Mouse (Mus musculus) splenic B cell, adult 2 months (primary cell): ENCODE results near the gene Syt3.

Experiments
- DNase-seq: peaks from one replicate; pipeline ENCODE4 v3.0.0-alpha.2; 2011; ENCODE audit warnings: low read depth, low spot score
- H3K27me3 ChIP-seq: 2 replicates; pipeline ENCODE4 v1.6.1; 2012; ENCODE audit warnings: mild to moderate bottlenecking, low read length, moderate library complexity, mixed read lengths; ENCODE audit not compliant: control insufficient read depth, poor library complexity, insufficient read depth, severe bottlenecking
- H3K36me3 ChIP-seq: 2 replicates; pipeline ENCODE4 v1.6.1; 2012; ENCODE audit warnings: mild to moderate bottlenecking, low read length, moderate library complexity, mixed read lengths; ENCODE audit not compliant: control insufficient read depth, poor library complexity, insufficient read depth, severe bottlenecking

Gene Syt3

DNA sequence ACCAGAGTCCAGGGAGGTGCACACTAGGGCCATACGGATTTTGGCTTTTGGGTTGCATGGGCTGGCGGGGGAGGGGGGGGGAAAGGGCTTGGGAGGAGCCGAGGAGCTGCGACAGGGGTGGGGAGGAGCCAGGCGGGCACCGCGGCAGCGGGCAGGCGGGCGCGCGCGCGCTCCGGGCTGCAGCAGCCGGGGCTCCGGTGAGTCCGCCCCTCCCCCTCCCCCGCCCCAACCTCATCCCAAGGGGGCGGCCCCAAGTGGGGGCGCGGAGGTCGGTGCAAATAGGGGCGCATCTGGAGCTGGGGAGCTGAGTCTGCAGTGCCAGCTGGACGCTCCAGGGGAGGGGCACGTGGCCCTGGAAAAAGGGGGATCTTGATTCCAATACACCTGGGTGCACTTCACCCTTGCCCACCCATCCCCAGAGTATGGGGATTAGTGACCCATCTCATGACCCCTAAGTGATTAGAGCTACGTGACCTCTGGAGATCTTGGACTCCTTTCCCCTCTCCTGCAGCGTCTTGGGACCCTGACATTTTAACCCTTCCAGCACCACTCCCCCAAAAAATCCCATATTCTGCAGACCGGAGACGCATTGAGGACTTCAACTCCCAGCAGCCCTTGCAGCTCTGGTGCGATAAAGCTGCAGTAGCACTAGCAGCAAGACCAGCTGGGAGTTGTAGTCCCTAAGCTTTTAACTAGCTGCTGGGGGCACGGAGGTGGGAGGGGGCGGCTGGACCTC, at the start of gene Syt3:
Gene Syt3, plus strand, starts transcription at position 123 of the 736 bp plus-strand sequence.
- peak; percentile 49 for DNase-seq
- Histone ChIP-seq H3K36me3 (no peaks in the 10 kb centered on the region), H3K27me3 (peaks cover 2% of the 10 kb centered on the region; the same call in 1 of the 2 replicates)

DNA sequence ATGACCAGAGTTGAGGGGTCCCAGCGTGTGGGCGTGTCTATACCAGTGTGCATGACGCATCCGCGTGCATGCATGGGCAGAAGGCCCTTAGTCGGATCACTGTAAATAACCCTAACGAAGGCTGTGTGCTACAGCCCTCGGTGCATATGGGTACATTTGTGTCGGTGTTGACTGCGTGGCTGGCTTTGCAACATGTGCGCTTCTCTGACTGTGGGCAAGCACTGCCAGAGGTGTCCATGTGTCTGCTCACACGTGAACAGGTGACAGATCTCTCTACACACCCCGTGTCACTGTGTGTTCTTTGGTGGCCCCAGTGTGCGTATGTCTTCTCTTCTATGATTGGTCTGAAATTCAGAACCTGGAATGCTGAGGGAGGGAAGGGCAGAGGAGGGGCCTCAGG, 49.8 kb upstream of the Syt3 start:
- DNase-seq, result no peak
- H3K36me3 ChIP-seq, result no peaks in the 10 kb centered on the region
- H3K27me3 ChIP-seq, result no peaks in the 10 kb centered on the region

DNA sequence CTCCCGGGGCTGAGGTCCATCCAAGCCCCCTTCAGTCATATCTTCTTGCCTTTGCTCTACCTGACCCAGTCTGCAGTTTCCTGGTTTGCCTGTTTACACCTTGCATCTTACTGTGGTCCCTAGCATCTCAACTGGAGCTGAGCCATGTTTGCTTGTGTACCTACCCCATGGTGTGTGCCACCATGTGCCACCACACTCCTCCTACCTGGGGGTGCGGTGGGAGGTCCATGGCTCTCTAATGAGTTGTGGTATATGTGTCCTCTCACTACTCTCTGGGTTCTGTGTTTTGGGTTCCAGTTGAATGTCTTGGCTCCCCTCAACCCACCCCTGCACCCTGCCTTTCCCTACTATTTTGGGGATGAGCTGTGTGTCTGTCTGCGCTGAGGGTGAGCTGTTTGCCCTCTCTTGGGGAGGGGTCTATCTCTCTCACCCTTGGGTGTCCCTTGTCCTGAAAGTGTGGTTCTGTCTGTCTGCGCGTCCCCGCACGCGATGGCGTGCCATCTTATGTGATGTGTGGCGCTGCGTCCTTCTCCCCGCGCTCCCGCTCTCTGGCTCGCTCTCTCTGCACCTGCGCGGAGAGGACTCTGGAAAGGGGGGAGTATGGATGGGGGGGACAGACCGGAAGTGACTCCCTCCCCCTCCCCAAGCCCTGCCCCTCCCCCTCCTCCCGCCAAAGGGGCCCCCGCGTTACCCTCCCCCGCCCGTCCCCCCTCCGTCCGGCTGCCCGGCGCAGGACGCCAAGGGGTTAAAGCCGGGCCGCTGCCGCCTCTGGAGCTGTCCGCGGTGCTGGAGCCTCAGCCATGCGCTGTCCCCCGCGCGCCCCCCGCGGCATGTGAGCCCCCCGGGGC, 48.6 kb upstream of the Syt3 start:
- DNase-seq, result no peak
- Histone ChIP-seq H3K27me3 (no peaks in the 10 kb centered on the region), H3K36me3 (no peaks in the 10 kb centered on the region)

DNA sequence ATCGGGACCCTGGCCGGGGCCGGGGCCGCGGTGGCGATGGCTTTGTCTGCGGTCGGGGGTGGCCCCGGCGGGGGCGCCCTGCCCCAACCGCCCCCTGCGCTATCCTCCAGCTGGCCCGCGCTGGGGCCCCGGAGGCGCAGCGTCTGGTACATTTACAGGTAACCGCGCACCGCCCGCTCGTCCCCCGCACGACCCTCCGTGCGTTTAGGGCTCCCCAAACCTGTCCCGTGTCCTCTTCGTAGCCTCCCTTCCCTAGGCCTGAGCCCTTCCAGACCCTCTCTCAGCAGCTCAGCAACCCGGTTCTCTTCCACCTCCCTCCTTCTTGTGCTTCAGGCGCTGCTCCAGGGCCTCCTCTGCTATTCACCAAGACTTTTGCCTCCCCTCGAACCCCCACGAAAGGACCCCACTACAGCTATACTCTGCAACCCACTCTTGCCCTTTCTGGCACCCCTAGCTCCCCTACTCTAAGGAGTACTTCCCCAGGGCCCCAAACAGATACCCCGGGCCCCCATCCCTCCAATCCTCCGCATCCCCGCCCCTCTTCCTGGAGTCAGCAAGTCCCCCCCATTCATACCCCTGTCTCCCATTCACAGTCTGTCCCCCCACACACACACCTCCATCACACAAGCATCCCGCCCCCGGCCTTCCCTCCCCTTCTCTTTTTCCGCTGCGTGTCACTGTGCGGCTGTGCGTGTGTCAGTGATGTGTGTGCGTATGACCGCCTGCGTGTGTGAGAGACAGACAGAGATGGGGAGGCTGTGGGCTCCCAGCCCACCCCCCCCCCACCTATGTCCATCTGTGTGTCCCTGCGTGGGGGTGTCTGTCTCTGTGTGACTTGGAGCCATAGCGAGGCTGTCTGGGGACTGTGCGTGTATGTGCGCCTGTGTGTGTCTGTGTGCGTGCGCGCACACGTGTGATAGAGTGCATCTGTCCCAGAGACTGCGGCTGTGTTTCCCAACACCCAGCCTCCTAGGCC, 47.6 kb upstream of the Syt3 start:
- Histone ChIP-seq H3K36me3 (no peaks in the 10 kb centered on the region), H3K27me3 (no peaks in the 10 kb centered on the region)
- DNase-seq, result no peak

DNA sequence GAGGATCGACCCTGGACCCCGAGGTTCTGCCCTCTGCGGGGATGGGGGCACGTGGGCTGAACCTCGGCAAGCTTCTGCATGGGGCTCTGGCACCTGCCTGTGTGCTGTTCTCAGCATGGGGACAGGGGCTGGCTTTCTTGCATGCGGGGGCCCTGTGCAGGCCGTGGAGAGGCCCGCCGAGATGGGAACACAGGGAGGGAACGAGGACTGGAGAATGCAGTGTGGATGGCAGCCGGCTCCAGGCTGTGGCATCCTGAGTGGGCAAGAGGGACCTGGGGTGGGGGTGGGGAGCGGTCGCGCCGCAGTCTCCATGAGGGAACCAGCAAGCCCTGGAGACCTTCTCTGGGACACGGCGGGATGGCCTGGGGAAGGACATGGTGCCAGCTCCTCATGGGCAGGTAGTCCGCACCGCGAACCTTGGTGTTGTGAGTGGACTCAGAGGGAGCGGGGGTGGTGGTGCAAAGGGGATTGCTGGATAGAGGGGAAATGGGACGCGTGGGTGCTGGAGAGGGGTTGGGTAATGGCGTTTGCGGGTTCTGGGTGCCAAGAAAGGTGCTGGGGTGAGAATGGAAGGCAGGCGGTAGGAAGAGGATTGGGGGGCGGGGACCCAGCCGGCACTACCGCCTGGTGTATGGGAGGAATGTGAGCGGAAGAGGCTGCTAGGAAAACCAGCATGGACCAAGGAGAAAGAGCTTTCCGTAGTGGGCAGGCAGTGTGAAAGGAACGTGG, 46.6 kb upstream of the Syt3 start:
- Histone ChIP-seq H3K36me3 (no peaks in the 10 kb centered on the region), H3K27me3 (no peaks in the 10 kb centered on the region)
- DNase-seq, result no peak

DNA sequence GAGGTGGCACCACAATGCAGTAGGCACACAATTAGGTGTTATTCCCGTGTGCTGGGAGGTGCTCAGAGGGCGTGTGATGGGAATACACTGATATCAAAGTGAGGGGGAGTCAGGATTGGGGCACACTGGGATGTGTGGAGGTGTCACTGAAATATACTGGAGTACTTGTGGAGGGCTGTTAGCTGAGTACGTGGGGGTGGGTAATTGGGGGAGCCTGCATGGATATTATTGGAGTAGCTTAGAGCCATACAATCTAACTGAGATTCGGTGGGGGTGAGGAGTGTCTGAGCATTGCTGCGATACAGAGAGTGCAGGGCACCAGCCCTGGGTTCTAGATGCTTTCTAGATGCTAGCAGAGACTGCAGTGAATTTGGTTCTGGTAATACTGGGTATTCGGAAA, 43.7 kb upstream of the Syt3 start:
- no peaks in the 10 kb centered on the region for H3K36me3 ChIP-seq
- DNase-seq, result no peak
- H3K27me3 ChIP-seq, result no peaks in the 10 kb centered on the region

DNA sequence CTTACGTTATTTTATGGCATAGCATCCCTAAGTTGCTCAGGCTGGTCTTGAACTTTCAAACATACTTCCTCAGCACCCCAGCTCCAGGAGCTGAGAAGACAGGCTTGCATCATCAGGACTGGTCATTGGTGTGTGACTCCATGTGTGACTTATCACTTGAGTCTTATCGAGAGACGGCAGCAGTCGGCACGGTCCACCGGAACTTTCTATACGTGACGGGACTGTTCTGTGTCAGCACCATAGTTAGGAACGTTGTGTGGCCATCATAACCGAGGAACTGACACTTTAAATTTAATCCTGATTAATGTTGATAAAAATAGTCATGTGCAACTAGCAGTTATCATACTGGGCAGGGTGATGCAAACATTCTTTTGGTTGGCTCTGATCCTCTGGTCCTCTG, 42.8 kb upstream of the Syt3 start:
- no peaks in the 10 kb centered on the region for H3K27me3 ChIP-seq
- no peaks in the 10 kb centered on the region for H3K36me3 ChIP-seq
- DNase-seq, result no peak

DNA sequence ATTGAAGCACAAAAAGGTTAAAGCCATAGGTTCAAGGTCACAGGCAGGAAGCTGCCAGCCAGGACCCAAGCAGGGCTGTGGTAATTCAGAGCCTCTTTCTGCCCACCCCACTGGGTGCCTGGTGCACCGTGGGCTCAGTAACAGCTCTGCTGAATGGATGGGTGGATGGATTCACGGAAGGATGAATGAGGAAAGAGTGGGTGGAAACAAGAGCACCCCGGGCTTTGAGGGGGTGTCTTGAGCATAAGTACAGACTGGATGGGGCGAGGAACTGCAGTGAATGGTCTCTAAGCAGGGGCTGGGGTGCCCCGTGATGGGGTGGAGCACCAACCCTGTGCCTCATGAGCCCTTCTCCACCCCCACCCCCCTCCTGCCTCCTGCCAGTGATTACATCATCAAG, 42.2 kb upstream of the Syt3 start:
- no peak for DNase-seq
- H3K27me3 ChIP-seq, result no peaks in the 10 kb centered on the region

DNA sequence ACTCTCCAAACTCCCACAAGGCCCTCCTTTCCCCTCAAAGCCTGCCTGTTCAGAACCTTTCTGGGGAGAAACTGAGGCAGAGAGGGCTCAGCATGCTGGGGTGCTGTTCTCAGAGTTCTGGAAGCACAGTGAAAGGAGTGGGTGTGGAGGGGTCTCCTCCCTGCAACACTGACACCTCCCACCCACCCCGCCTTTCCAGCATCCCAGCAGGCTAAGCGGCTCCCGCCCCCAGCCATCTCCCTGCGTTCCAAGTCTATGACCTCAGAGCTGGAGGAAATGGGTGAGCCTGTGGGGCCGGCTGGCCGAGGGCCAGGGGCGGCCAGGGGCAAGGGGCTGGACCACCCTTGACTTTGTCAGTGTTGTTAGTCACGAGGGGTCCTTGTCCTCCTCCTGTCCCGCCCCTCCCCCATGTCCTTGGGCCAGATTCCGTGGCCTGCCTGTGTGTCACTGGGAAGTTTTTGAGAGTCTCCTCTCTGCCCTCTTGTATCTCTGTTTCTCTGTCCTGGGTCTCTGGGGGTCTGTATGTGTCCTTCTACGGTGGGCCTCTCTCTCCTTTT, 40.4 kb upstream of the Syt3 start:
- DNase-seq, result no peak
- H3K27me3 ChIP-seq, result no peaks in the 10 kb centered on the region
- H3K36me3 ChIP-seq, result no peaks in the 10 kb centered on the region

More for the DNA sequence above, 42.2 kb upstream of the Syt3 start:
- H3K36me3 ChIP-seq, result no peaks in the 10 kb centered on the region

DNA sequence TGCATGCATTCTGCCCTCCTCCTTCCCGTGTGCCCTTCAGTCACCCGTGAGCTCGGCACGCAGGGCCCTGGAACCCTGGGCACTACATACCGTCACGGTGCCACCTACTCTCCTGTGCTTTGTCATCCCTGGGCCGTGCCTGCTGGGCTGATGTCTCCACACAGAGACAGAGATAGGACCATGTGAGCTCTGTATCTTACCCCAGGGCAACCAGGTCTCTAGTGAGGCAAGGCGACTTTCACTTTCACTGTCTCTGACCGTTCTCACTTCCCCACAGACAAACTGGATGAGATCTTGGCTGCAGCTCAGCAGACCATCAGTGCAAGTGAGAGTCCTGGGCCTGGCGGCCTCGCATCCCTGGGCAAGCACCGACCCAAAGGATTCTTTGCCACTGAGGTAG, 39.3 kb upstream of the Syt3 start:
- DNase-seq, result peak; percentile 84
- H3K27me3 ChIP-seq, result no peaks in the 10 kb centered on the region
- no peaks in the 10 kb centered on the region for H3K36me3 ChIP-seq

DNA sequence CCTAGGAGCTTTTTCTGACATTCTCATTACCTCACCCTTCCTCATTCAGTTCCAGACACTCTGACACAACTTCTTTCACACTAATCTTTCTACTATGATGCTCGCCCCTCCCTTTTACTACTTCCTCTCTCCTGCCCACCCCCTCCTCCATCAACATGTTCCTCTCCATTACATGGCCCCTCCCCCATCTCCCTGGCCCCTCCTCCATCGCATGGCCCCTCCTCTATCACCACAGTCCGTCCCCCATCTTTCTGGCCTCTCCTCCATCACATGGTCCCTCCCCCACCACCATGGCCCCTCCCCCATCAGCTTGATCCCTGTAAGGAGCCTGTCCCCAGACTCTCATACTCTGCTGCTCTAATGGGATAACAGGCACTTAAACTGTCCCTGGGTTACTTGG, 34.9 kb upstream of the Syt3 start:
- DNase-seq, result no peak
- Histone ChIP-seq H3K27me3 (peaks cover 3% of the 10 kb centered on the region), H3K36me3 (no peaks in the 10 kb centered on the region)

DNA sequence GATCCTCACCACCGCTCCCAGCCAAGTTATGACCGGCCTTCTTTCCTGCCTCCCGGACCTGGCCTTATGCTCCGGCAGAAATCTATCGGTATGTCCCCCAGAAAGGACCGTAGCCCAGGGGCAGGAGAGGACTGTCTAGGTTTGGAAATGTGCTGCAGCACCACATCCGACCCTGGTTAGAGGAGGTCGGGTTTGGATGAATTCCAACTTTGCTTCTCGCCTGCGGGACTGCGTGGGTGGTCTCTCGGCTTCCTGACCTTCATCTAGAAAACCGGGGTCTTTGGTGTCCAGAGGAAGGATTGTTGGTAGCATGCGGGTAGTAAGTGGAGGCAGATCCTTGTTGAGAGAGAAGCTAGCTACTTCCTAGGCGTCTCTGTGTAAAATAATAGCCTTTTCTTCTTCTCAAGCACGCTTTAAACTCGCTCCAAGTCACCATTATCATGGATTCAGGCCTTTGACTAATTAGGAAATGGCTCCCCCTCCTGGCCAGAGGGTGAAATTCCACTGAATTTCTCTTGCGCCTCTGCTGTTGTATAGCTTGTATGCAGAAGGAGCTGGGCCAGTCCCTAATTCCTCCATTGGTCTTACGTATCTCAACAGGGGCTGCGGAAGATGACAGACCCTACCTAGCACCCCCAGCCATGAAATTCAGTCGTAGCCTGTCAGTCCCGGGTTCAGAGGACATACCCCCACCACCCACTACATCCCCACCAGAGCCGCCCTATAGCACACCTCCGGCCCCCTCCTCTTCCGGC, 32.8 kb upstream of the Syt3 start:
- DNase-seq, result peak; percentile 89
- Histone ChIP-seq H3K36me3 (no peaks in the 10 kb centered on the region), H3K27me3 (peaks cover 5% of the 10 kb centered on the region)
